Mouse (Mus musculus) ES-Bruce4 (cell line): ENCODE measurements around the gene Olfr522.

Experiments
- EP300 ChIP-seq: IDR thresholded peaks from 2 replicates; pipeline ENCODE4 v1.6.1; 2011; ENCODE audit warnings: low read depth, low read length; ENCODE audit not compliant: insufficient read depth
- POLR2A ChIP-seq: IDR thresholded peaks from one replicate; pipeline ENCODE4 v1.8.1; 2011; ENCODE audit warnings: low read length; ENCODE audit not compliant: insufficient read depth

DNA sequence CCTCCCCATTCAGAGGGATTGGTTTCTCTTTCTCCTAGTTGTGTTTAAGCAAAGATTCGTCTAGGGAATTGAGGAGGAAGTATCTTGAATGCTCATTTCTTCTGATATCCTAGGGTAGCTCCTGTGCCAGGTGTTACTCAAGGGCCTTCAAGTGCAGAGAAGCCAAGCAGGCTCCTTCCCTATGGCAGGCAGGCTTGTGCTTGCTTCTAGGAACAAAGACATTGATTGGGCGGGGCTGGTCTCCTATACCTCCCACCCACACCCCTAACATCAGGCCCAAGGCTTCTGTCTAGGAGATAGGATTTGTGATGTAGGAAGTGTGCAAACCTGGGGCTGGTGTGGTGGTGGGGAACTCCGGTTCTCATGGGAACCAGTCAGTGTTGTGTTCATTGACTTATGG is 37.6 kb downstream of the Olfr522 start:
- TF ChIP-seq POLR2A, result no peak
- TF ChIP-seq EP300, result no peak
